Mouse (Mus musculus) central nervous system, embryonic 18 days (tissue): ENCODE measurements around the gene Ttc17. TPM values are rescaled to one million over a fixed set of nuclear protein-coding genes. Genes with fewer than 3 reads are reported as not detected.

Experiments
- polyA plus RNA-seq: library from polyadenylated mRNA; depleted of rRNA; stranded (reverse); fragments of >200 nt; gene quantifications from 2 replicates; pipeline ENCODE4 v1.2.3, GENCODE M21; 2012; rRNA removed

Gene Ttc17
- polyA plus RNA-seq = 23.8 and 24.0 TPM in 2 replicates

DNA sequence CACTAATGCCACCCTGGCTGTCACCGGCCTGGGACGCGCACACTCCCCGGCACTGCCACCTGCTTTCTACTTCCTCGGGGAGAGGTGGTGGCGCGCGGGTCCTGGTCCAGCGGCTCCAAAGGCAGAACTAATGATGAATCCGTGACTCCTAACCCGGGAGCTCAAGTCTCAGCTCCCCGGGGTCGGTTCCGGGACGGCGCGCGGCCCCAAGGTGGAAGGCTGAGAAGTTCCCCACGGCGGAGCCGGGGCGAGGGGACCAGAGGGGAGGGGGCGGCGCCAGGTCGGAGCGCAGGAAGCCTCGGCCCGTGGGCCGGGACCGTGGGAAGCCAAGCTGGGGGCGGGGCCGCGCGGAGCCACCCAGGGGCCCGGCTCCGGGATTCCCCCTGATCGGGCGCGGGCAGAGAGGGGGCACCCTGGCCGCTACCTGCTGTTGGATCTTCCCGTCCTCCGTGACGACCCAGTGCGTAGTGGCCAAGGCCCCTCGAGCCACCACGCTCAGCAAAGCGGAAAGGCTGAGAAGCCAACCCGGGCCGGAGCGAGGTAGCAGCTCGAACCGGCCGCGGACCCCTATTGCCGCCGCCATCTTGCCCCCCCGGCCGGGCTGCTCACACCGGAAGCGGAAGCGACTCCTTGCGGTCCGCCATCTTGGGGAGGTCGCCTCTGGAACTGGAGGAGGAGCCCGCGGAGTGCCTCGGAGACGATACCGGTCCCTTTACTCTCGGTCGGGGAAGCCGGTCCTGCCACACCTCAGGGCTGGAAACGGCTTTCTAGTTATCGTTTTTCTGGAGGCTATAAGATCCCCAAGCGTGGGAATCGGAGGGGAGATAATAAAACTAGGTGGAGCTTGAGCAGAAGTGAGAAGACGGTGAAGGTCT, at the start of gene Ttc17:
TSS of gene Ttc17 (minus strand) at position 607 of the 875 bp plus-strand sequence.

Other genes starting within 250 kb of the Ttc17 start
- 82.8 and 89.7 TPM in 2 replicates for gene Hsd17b12, start 248.7 kb downstream of the Ttc17 start, polyA plus RNA-seq
- 49.9 and 52.9 TPM in 2 replicates for gene Api5, start 31.4 kb upstream of the Ttc17 start, polyA plus RNA-seq